Mouse (Mus musculus) testis, adult 2 months (tissue): ENCODE measurements around the gene Eef2k. TPM values are rescaled to one million over a fixed set of nuclear protein-coding genes. Genes with fewer than 3 reads are reported as not detected.

ENCODE experiments used
- H3K27ac ChIP-seq: fragments of 200-500 bp; 2 replicates; pipeline ENCODE4 v1.5.1; 2012; ENCODE audit warnings: low read depth, low read length; ENCODE audit not compliant: control insufficient read depth, insufficient read depth
- H3K27me3 ChIP-seq: fragments of 200-500 bp; 2 replicates; pipeline ENCODE4 v1.6.1; 2012; ENCODE audit warnings: mild to moderate bottlenecking, low read length, moderate library complexity; ENCODE audit not compliant: control insufficient read depth, insufficient read depth
- H3K36me3 ChIP-seq: fragments of 200-500 bp; 2 replicates; pipeline ENCODE4 v1.6.1; 2012; ENCODE audit warnings: mild to moderate bottlenecking, low read length; ENCODE audit not compliant: control insufficient read depth, insufficient read depth
- H3K4me1 ChIP-seq: fragments of 200-500 bp; 2 replicates; pipeline ENCODE4 v1.6.1; 2012; ENCODE audit warnings: low read length; ENCODE audit not compliant: control insufficient read depth, insufficient read depth
- H3K4me3 ChIP-seq: fragments of 200-500 bp; 2 replicates; pipeline ENCODE4 v1.5.1; 2012; ENCODE audit warnings: low read depth, mild to moderate bottlenecking, low read length, moderate library complexity, mixed read lengths; ENCODE audit not compliant: control insufficient read depth
- CTCF ChIP-seq: fragments of 200-500 bp; IDR thresholded peaks from 2 replicates; pipeline ENCODE4 v1.5.1; 2012; ENCODE audit warnings: low read depth, mild to moderate bottlenecking, inconsistent platforms, low read length, moderate library complexity; ENCODE audit not compliant: control insufficient read depth, insufficient read depth, insufficient replicate concordance
- POLR2A ChIP-seq: fragments of 200-500 bp; IDR thresholded peaks from 2 replicates; pipeline ENCODE4 v1.6.1; 2012; ENCODE audit warnings: low read depth, mild to moderate bottlenecking, inconsistent platforms, low read length, moderate library complexity; ENCODE audit not compliant: control insufficient read depth
- polyA plus RNA-seq: library from polyadenylated mRNA; depleted of rRNA; stranded (reverse); fragments of >200 nt; gene quantifications from 2 replicates; pipeline ENCODE4 v1.2.3, GENCODE M21; 2012

Eef2k gene
- polyA plus RNA-seq, 1 experiment, result 10.5 TPM

GRCm38 (mm10) chr7:120844689-120845088 lies 2.1 kb downstream of the Eef2k start:
- TF ChIP-seq POLR2A, result no peak
- no peaks in the 10 kb centered on the region for H3K27me3 ChIP-seq
- peaks cover 2% of the 10 kb centered on the region; the same call in 1 of the 2 replicates for H3K4me1 ChIP-seq
- no peak overlapping the region for H3K4me3 ChIP-seq
- no peaks in the 10 kb centered on the region for H3K36me3 ChIP-seq
- H3K27ac ChIP-seq, result no peak overlapping the region

- TF ChIP-seq POLR2A (no peak), CTCF (no peak)
- Histone ChIP-seq H3K27me3 (no peaks in the 10 kb centered on the region), H3K4me1 (peaks cover 12% of the 10 kb centered on the region), H3K27ac (no peak overlapping the region), H3K36me3 (no peaks in the 10 kb centered on the region), H3K4me3 (no peak overlapping the region)
Observed at GRCm38 (mm10) chr7:120848831-120849512, 6.3 kb downstream of the Eef2k start.

DNA sequence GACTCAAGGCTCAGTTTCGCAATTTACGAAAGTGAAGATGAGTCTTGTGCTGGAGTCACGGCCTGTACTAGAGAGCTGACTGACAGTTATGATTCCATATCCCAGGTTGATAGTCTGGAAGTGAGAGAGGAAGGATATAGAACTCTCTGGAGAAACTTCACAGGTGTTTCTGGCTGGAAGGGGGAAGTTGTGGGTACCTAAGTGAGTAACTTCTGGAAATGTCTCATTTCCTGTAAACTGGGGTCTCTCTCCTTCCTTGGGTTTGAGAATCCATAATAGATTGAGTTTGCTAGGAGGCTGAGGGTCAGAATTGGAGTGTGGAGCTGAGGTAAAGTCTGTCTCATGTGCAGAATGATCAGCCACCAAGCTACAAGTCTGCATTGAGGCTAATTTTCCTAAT lies 7.5 kb downstream of the Eef2k start:
- Histone ChIP-seq H3K27ac (no peak overlapping the region), H3K27me3 (no peaks in the 10 kb centered on the region), H3K36me3 (no peaks in the 10 kb centered on the region), H3K4me3 (no peak overlapping the region; the same call in 1 of the 2 replicates), H3K4me1 (peaks cover 12% of the 10 kb centered on the region)
- no peak for TF ChIP-seq POLR2A
- TF ChIP-seq CTCF, result no peak

- Histone ChIP-seq H3K4me1 (no peaks in the 10 kb centered on the region), H3K27me3 (no peaks in the 10 kb centered on the region), H3K27ac (no peak overlapping the region), H3K4me3 (no peak overlapping the region), H3K36me3 (no peaks in the 10 kb centered on the region)
- no peak for TF ChIP-seq POLR2A
- TF ChIP-seq CTCF, result no peak
Observed at GRCm38 (mm10) chr7:120859854-120860253, 17.2 kb downstream of the Eef2k start.

- no peak overlapping the region for H3K27ac ChIP-seq
- H3K27me3 ChIP-seq, result no peaks in the 10 kb centered on the region
- H3K4me1 ChIP-seq, result peaks cover 2% of the 10 kb centered on the region; the same call in 1 of the 2 replicates
- H3K4me3 ChIP-seq, result no peak overlapping the region
- no peaks in the 10 kb centered on the region for H3K36me3 ChIP-seq
- TF ChIP-seq CTCF (no peak), POLR2A (no peak)
Observed at GRCm38 (mm10) chr7:120860799-120861487, 18.3 kb downstream of the Eef2k start.

- no peak overlapping the region for H3K4me3 ChIP-seq
- H3K4me1 ChIP-seq, result peaks cover 2% of the 10 kb centered on the region; the same call in 1 of the 2 replicates
- H3K36me3 ChIP-seq, result no peaks in the 10 kb centered on the region
- no peak for TF ChIP-seq CTCF
- no peak for TF ChIP-seq POLR2A
- no peak overlapping the region for H3K27ac ChIP-seq
- H3K27me3 ChIP-seq, result no peaks in the 10 kb centered on the region
Observed at GRCm38 (mm10) chr7:120861488-120862047, 18.9 kb downstream of the Eef2k start.

- Histone ChIP-seq H3K4me3 (no peak overlapping the region), H3K36me3 (no peaks in the 10 kb centered on the region), H3K27ac (no peak overlapping the region), H3K4me1 (peaks cover 2% of the 10 kb centered on the region; the same call in 1 of the 2 replicates), H3K27me3 (no peaks in the 10 kb centered on the region)
- no peak for TF ChIP-seq CTCF
- TF ChIP-seq POLR2A, result no peak
Observed at GRCm38 (mm10) chr7:120862196-120862595, 19.6 kb downstream of the Eef2k start.
